Mouse (Mus musculus): ENCODE results near the gene Map3k4.

Map3k4 gene

DNA sequence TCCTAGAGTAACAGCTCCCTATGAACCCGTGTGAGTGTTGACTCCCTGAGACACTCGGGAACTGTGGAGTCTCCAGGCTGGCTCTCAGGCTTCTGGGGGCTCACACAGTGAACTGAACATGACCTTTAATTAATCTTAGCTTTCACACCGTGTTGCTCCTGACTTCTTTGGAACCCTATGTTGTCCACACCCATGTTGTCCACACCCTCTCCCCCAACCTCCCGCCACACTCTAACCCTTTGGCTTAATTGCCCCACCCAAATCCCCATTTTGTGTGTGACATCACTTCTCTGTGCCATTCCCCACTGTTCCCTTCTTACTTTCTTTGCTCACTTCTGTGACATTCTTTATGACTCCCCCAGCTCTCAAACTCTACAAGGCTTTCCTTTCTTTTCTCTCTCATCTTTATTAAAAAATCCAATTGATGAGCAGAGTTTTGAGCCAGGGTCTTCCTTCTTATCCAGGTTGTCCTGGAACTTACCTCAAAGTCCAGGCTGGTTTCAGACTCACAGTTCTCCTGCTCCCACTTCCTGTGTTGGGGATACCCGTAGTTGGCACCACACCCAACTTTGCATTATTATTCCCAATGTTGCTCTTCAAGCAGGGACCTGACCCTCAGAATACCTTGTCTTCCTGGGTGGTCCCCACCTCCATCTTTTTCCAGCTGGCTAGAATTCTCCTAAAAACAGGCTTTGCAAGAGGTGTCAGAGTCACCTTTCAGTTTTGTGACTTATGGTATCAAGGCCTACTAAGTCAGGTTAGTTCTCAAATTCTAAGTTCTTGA, 135.7 kb downstream of the Map3k4 start:
- DNase-seq (ENCODE audit: low spot score) = no peak

DNA sequence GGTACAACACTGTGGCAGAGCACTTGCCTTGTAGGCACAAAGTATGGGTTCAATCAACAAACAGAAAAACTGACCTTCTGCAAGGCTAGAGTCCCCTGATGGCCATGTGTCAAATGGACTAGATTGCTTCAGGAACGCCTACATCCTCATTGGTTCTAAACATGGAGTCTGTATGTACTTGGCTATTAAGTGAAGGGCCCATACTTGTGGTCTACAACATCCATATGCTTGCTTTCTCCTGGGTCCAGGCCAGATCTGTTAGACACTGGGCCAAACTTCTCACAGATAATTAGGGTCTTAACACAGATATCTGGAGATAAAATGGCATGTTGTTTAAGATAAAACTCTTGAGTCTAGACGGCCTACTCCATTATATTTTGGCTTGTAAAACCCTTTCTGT, 138.8 kb downstream of the Map3k4 start:
- no peak for DNase-seq (ENCODE audit: low spot score)

DNA sequence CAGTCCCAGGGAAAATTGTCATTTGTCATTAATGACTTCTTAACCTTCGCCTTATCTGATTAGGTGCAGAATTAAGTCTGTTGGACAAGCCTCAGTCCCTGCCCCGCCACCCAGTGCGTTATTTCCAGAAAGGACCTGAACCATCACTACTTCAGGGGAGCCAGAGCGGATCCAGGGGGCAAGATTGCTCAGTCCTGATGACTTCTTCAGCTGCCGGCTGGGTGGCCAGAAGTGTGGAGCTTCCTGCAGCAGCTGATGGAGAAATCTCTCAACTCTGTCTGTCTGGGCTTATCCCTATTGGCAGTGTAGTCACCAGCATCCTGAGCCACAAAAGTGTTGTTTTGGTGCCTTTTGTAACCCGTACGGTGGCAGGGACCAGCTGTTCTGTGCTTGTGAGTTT, 139.3 kb downstream of the Map3k4 start:
- peak; percentile 26 for DNase-seq (ENCODE audit: low spot score)
